Mouse (Mus musculus): Measurements from ENCODE around the gene Gm21970.

DNA sequence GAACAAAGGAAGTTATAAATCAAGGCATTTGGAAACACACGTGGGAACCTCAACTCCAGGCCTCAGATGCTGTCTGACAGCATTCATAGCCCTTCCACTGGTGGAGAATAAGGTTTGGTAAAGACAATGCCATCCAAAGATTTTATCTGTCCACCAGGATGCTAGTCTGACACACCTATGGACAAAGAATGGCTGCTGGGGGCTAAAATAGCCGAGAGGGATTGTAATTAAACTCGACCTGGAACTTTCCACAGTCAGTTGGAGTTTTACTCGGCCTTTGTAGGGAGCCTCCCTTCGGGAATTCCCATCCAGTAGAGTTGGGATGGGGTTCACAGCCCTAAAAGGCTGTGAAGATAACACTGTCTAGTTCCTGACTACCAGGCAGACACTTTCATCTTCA, 35.9 kb downstream of the Gm21970 start:
- no peak for TF ChIP-seq EP300 (IDR thresholded peaks at IDR 0.05; ENCODE audit: low read depth)
- no peak for TF ChIP-seq CTCF (IDR thresholded peaks at IDR 0.05; ENCODE audit: low read depth)

All from liver, embryonic 14.5 days (tissue).